Mouse (Mus musculus) spleen, postnatal 4 days (tissue): ENCODE results near the gene Nek10.
"Not testable (repeated sequence)": the region's sequence is repeated elsewhere in the genome, so short reads cannot be mapped to it uniquely, and the experiment has no call there.

Source experiments
- DNase-seq, 2 experiments: peaks; one replicate each; pipeline ENCODE4 v3.0.0; 2022; ENCODE audit warnings: low spot score in 2 of 2

Gene Nek10

GRCm38 (mm10) chr14:14803115-14803514, at the start of gene Nek10:
TSS of gene Nek10 (plus strand) at chr14:14803415.
- not testable (repeated sequence) for DNase-seq

- no peak for DNase-seq
These were observed 22.0 kb upstream of the Nek10 start for GRCm38 (mm10) chr14:14781169-14781568.

- DNase-seq = no peak
These were observed 19.0 kb upstream of the Nek10 start for GRCm38 (mm10) chr14:14784223-14784622.

GRCm38 (mm10) chr14:14786979-14787378, 16.2 kb upstream of the Nek10 start:
- DNase-seq = no peak

- DNase-seq = no peak
These were observed 13.3 kb upstream of the Nek10 start for GRCm38 (mm10) chr14:14789840-14790470.

GRCm38 (mm10) chr14:14799861-14800260, 3.4 kb upstream of the Nek10 start:
- no peak for DNase-seq

- no peak for DNase-seq
These were observed 2.9 kb upstream of the Nek10 start for GRCm38 (mm10) chr14:14800332-14800731.

- DNase-seq = no peak
These were observed 2.4 kb upstream of the Nek10 start for GRCm38 (mm10) chr14:14800810-14801209.

GRCm38 (mm10) chr14:14803921-14804517, 804 bp downstream of the Nek10 start:
- no peak for DNase-seq

- DNase-seq = no peak
These were observed 1.4 kb downstream of the Nek10 start for GRCm38 (mm10) chr14:14804518-14805212.

- no peak for DNase-seq
These were observed 29.5 kb downstream of the Nek10 start for GRCm38 (mm10) chr14:14832520-14833240.

GRCm38 (mm10) chr14:14833498-14833897, 30.3 kb downstream of the Nek10 start:
- DNase-seq = no peak

- DNase-seq = no peak
These were observed 31.1 kb downstream of the Nek10 start for GRCm38 (mm10) chr14:14834266-14834665.

GRCm38 (mm10) chr14:14837627-14838026, 34.4 kb downstream of the Nek10 start:
- peak in 1 of 2 experiments; percentile 37 for DNase-seq

- DNase-seq = peak in 1 of 2 experiments; percentile 30
These were observed 34.9 kb downstream of the Nek10 start for GRCm38 (mm10) chr14:14838109-14838508.

GRCm38 (mm10) chr14:14842734-14843530, 39.7 kb downstream of the Nek10 start:
- no peak for DNase-seq

GRCm38 (mm10) chr14:14852838-14853237, 49.6 kb downstream of the Nek10 start:
- no peak for DNase-seq

GRCm38 (mm10) chr14:14860331-14860730, 57.1 kb downstream of the Nek10 start:
- DNase-seq = no peak

- peak; percentile 53 to 86 for DNase-seq
These were observed 60.6 kb downstream of the Nek10 start for GRCm38 (mm10) chr14:14863690-14864356.

- DNase-seq = no peak
These were observed 66.0 kb downstream of the Nek10 start for GRCm38 (mm10) chr14:14869239-14869638.

- no peak for DNase-seq
These were observed 66.8 kb downstream of the Nek10 start for GRCm38 (mm10) chr14:14870059-14870458.
